Mouse (Mus musculus): ENCODE data around the gene H2al1j. TPM values are rescaled to one million over a fixed set of nuclear protein-coding genes. Genes with fewer than 3 reads are reported as not detected.
"Not testable (repeated sequence)": the region's sequence is repeated elsewhere in the genome, so short reads cannot be mapped to it uniquely, and the experiment has no call there.

Gene H2al1j
- polyA plus RNA-seq (2014; fragmentation: Nextera tagmentation; extraction: Ambion mirVana) = not detected in 2 replicates

- H3K4me1 ChIP-seq (replicated peaks; ENCODE audit: control insufficient read depth, insufficient read depth, low read length); H3K4me3 ChIP-seq (ENCODE audit: low read depth, low read length); ATAC-seq (replicated peaks; ENCODE audit: low FRiP score, low TSS enrichment, low read depth); DNase-seq (ENCODE audit: low spot score); H3K9ac ChIP-seq (ENCODE audit: low read length); H3K9me3 ChIP-seq (ENCODE audit: control insufficient read depth, low read length); H3K36me3 ChIP-seq (ENCODE audit: control insufficient read depth, insufficient read depth, low read length); H3K4me2 ChIP-seq (ENCODE audit: low read length); H3K27me3 ChIP-seq (replicated peaks; ENCODE audit: control insufficient read depth, insufficient read depth, low read length); H3K27ac ChIP-seq (ENCODE audit: low read depth): not testable (repeated sequence)
- WGBS = 88% methylated on average over 2 of the region's 2 CpGs
Measured at GRCm38 (mm10) chrX:11327522-11327921, at the start of gene H2al1j. TSS of gene H2al1j (plus strand) at chrX:11327822.

GRCm38 (mm10) chrX:11280741-11281140 is 46.9 kb upstream of the H2al1j start:
- Histone ChIP-seq H3K4me3 (ENCODE audit: low read depth, low read length) (no peak overlapping the region), H3K4me1 (replicated peaks; ENCODE audit: control insufficient read depth, insufficient read depth, low read length) (no peaks in the 10 kb centered on the region), H3K9ac (ENCODE audit: low read length) (no peak overlapping the region), H3K36me3 (ENCODE audit: control insufficient read depth, insufficient read depth, low read length) (no peaks in the 10 kb centered on the region), H3K4me2 (ENCODE audit: low read length) (no peak overlapping the region), H3K27me3 (replicated peaks; ENCODE audit: control insufficient read depth, insufficient read depth, low read length) (peaks cover 7% of the 10 kb centered on the region; the same call in 1 of the 2 replicates), H3K27ac (ENCODE audit: low read depth) (no peak overlapping the region), H3K9me3 (ENCODE audit: control insufficient read depth, low read length) (no peaks in the 10 kb centered on the region)
- DNase-seq (ENCODE audit: low spot score) (no peak), ATAC-seq (replicated peaks; ENCODE audit: low FRiP score, low TSS enrichment, low read depth) (no peak)
- WGBS = 74% methylated on average over 2 of the region's 2 CpGs

DNA sequence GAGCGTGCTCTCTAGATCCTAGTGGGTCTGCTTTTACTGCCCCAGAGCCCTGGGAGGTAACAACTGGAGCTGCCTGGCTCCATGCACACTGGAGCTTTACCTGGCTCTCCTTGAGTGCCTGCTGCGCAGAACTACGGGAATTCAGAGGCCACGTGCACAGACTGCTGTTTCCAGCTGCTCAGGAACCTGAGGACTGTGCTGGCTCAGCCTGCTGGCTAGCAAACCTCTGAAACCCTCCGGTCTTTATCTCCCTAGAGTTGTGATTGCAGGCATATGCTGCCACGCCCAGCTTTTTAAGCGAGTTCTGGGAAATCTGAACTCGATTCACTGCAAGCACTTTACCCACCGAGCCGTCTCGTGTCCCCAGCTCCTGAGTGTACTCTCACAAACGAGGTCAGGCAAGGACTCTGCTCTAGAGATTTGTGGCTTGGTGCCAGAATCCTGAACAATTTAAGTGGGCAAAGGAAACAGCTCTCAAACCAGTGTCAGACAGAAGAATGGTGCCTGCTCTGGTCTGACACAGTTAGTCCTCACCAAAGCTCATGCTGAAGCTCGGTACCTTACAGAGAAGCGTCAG is 39.2 kb upstream of the H2al1j start:
- H3K27ac ChIP-seq (ENCODE audit: low read depth) = no peak overlapping the region
- no peak overlapping the region for H3K4me2 ChIP-seq (ENCODE audit: low read length)
- no peaks in the 10 kb centered on the region for H3K36me3 ChIP-seq (ENCODE audit: control insufficient read depth, insufficient read depth, low read length)
- no peaks in the 10 kb centered on the region for H3K9me3 ChIP-seq (ENCODE audit: control insufficient read depth, low read length)
- no peak overlapping the region for H3K9ac ChIP-seq (ENCODE audit: low read length)
- peak; percentile 51 for DNase-seq (ENCODE audit: low spot score)
- H3K4me1 ChIP-seq (replicated peaks; ENCODE audit: control insufficient read depth, insufficient read depth, low read length) = no peaks in the 10 kb centered on the region
- no peak for ATAC-seq (replicated peaks; ENCODE audit: low FRiP score, low TSS enrichment, low read depth)
- no peak overlapping the region for H3K4me3 ChIP-seq (ENCODE audit: low read depth, low read length)
- 53% methylated on average over 14 of the region's 14 CpGs for WGBS
- 0 out of 2 replicates have a peak, but pooled peaks cover 2% of the 10 kb centered on the region for H3K27me3 ChIP-seq (replicated peaks; ENCODE audit: control insufficient read depth, insufficient read depth, low read length)

DNA sequence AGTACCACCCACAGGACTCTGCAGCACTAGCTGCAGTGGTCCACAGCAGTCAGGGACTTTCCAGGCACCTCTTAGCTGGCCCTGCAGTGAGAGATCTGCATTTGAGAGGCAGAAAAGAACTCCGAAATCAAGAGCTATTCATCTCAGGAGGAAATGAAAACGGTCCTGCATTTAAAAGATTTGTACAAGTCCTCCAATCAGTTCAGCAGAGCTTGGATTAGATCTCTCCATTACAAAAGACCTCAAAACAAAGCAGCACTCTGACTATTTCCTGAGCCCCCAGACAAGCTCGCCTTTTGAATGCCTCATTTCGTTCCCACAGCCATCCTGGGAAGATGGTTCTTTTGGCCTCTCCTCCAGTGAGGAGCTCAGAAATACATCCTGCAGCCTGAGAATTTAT is 38.4 kb upstream of the H2al1j start:
- no peak overlapping the region for H3K4me3 ChIP-seq (ENCODE audit: low read depth, low read length)
- H3K9me3 ChIP-seq (ENCODE audit: control insufficient read depth, low read length) = no peaks in the 10 kb centered on the region
- H3K4me1 ChIP-seq (replicated peaks; ENCODE audit: control insufficient read depth, insufficient read depth, low read length) = no peaks in the 10 kb centered on the region
- no peak overlapping the region for H3K9ac ChIP-seq (ENCODE audit: low read length)
- no peak for DNase-seq (ENCODE audit: low spot score)
- H3K27me3 ChIP-seq (replicated peaks; ENCODE audit: control insufficient read depth, insufficient read depth, low read length) = 0 out of 2 replicates have a peak, but pooled peaks cover 2% of the 10 kb centered on the region
- H3K4me2 ChIP-seq (ENCODE audit: low read length) = no peak overlapping the region
- 72% methylated on average over 4 of the region's 4 CpGs for WGBS
- no peak for ATAC-seq (replicated peaks; ENCODE audit: low FRiP score, low TSS enrichment, low read depth)
- no peak overlapping the region for H3K27ac ChIP-seq (ENCODE audit: low read depth)
- H3K36me3 ChIP-seq (ENCODE audit: control insufficient read depth, insufficient read depth, low read length) = no peaks in the 10 kb centered on the region

DNA sequence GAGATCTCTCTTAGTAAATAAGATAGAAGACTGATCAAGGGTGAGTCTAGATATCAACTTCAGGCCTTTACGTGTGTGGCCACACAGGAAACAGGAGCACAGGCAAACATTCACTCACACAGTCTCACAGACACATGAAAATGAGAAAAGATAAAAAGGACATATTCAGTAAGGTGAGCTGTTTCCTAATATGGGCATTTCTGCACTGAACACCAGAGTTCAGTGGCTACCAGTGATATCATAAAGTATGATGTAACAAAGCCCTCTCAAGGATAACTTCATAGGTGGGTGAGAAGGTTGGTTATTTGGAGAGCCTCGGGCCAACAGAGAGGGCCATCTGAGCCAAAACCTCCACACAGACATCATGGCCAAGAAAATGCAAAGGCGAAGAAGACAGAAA is 28.7 kb upstream of the H2al1j start, which contains the start of gene H2al1a:
H2al1a (plus strand) TSS at position 301 of the 400 bp plus-strand sequence.
- not testable (repeated sequence) for H3K4me3 ChIP-seq (ENCODE audit: low read depth, low read length); H3K27ac ChIP-seq (ENCODE audit: low read depth); ATAC-seq (replicated peaks; ENCODE audit: low FRiP score, low TSS enrichment, low read depth); H3K4me1 ChIP-seq (replicated peaks; ENCODE audit: control insufficient read depth, insufficient read depth, low read length); H3K9ac ChIP-seq (ENCODE audit: low read length); H3K9me3 ChIP-seq (ENCODE audit: control insufficient read depth, low read length); H3K4me2 ChIP-seq (ENCODE audit: low read length); H3K36me3 ChIP-seq (ENCODE audit: control insufficient read depth, insufficient read depth, low read length); DNase-seq (ENCODE audit: low spot score); H3K27me3 ChIP-seq (replicated peaks; ENCODE audit: control insufficient read depth, insufficient read depth, low read length)
- WGBS = no CpG with 5 or more reads among the region's 3 CpGs

GRCm38 (mm10) chrX:11302132-11302531 is 25.5 kb upstream of the H2al1j start, which contains the start of gene H2al1b:
TSS of gene H2al1b (plus strand) at chrX:11302432.
- H3K27ac ChIP-seq (ENCODE audit: low read depth); H3K27me3 ChIP-seq (replicated peaks; ENCODE audit: control insufficient read depth, insufficient read depth, low read length); ATAC-seq (replicated peaks; ENCODE audit: low FRiP score, low TSS enrichment, low read depth); H3K9ac ChIP-seq (ENCODE audit: low read length); H3K36me3 ChIP-seq (ENCODE audit: control insufficient read depth, insufficient read depth, low read length); H3K4me3 ChIP-seq (ENCODE audit: low read depth, low read length); DNase-seq (ENCODE audit: low spot score); H3K4me2 ChIP-seq (ENCODE audit: low read length); H3K4me1 ChIP-seq (replicated peaks; ENCODE audit: control insufficient read depth, insufficient read depth, low read length); H3K9me3 ChIP-seq (ENCODE audit: control insufficient read depth, low read length): not testable (repeated sequence)
- 84% methylated on average over 1 of the region's 3 CpGs for WGBS

DNA sequence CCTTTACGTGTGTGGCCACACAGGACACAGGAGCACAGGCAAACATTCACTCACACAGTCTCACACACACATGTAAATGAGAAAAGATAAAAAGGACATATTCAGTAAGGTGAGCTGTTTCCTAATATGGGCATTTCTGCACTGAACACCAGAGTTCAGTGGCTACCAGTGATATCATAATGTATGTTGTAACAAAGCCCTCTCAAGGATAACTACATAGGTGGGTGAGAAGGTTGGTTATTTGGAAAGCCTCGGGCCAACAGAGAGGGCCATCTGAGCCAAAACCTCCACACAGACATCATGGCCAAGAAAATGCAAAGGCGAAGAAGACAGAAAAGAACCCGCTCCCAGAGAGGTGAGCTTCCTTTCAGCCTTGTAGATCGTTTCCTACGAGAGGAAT is 22.3 kb upstream of the H2al1j start, which contains the start of gene H2al1c:
H2al1c (plus strand) TSS at position 301 of the 400 bp plus-strand sequence.
- H3K27ac ChIP-seq (ENCODE audit: low read depth); H3K9me3 ChIP-seq (ENCODE audit: control insufficient read depth, low read length); H3K9ac ChIP-seq (ENCODE audit: low read length); H3K4me2 ChIP-seq (ENCODE audit: low read length); H3K36me3 ChIP-seq (ENCODE audit: control insufficient read depth, insufficient read depth, low read length); H3K4me3 ChIP-seq (ENCODE audit: low read depth, low read length); H3K4me1 ChIP-seq (replicated peaks; ENCODE audit: control insufficient read depth, insufficient read depth, low read length); DNase-seq (ENCODE audit: low spot score); ATAC-seq (replicated peaks; ENCODE audit: low FRiP score, low TSS enrichment, low read depth); H3K27me3 ChIP-seq (replicated peaks; ENCODE audit: control insufficient read depth, insufficient read depth, low read length): not testable (repeated sequence)
- 85% methylated on average over 1 of the region's 6 CpGs for WGBS

GRCm38 (mm10) chrX:11308524-11308923 is 19.1 kb upstream of the H2al1j start, which contains the start of gene H2al1d:
TSS of gene H2al1d (plus strand) at chrX:11308824.
- H3K9me3 ChIP-seq (ENCODE audit: control insufficient read depth, low read length); H3K4me3 ChIP-seq (ENCODE audit: low read depth, low read length); DNase-seq (ENCODE audit: low spot score); H3K27me3 ChIP-seq (replicated peaks; ENCODE audit: control insufficient read depth, insufficient read depth, low read length); H3K4me2 ChIP-seq (ENCODE audit: low read length); H3K4me1 ChIP-seq (replicated peaks; ENCODE audit: control insufficient read depth, insufficient read depth, low read length); H3K9ac ChIP-seq (ENCODE audit: low read length); H3K36me3 ChIP-seq (ENCODE audit: control insufficient read depth, insufficient read depth, low read length); H3K27ac ChIP-seq (ENCODE audit: low read depth); ATAC-seq (replicated peaks; ENCODE audit: low FRiP score, low TSS enrichment, low read depth): not testable (repeated sequence)
- WGBS = no CpG with 5 or more reads among the region's 6 CpGs

DNA sequence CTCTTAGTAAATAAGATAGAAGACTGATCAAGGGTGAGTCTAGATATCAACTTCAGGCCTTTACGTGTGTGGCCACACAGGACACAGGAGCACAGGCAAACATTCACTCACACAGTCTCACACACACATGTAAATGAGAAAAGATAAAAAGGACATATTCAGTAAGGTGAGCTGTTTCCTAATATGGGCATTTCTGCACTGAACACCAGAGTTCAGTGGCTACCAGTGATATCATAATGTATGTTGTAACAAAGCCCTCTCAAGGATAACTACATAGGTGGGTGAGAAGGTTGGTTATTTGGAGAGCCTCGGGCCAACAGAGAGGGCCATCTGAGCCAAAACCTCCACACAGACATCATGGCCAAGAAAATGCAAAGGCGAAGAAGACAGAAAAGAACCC is 16.0 kb upstream of the H2al1j start, which contains the start of gene H2al1e:
H2al1e (plus strand) TSS at position 301 of the 400 bp plus-strand sequence.
- not testable (repeated sequence) for H3K27ac ChIP-seq (ENCODE audit: low read depth); H3K9me3 ChIP-seq (ENCODE audit: control insufficient read depth, low read length); ATAC-seq (replicated peaks; ENCODE audit: low FRiP score, low TSS enrichment, low read depth); H3K4me1 ChIP-seq (replicated peaks; ENCODE audit: control insufficient read depth, insufficient read depth, low read length); H3K9ac ChIP-seq (ENCODE audit: low read length); H3K27me3 ChIP-seq (replicated peaks; ENCODE audit: control insufficient read depth, insufficient read depth, low read length); H3K4me3 ChIP-seq (ENCODE audit: low read depth, low read length); H3K4me2 ChIP-seq (ENCODE audit: low read length); DNase-seq (ENCODE audit: low spot score); H3K36me3 ChIP-seq (ENCODE audit: control insufficient read depth, insufficient read depth, low read length)
- WGBS = no CpG with 5 or more reads among the region's 3 CpGs
